Mouse (Mus musculus) ES-Bruce4 (cell line): ENCODE data around the gene Zfp719. TPM values are rescaled to one million over a fixed set of nuclear protein-coding genes. Genes with fewer than 3 reads are reported as not detected.

Experiments used
- H3K27ac ChIP-seq: 2 replicates; pipeline ENCODE4 v1.5.1; 2012; ENCODE audit warnings: low read length, inconsistent platforms; ENCODE audit not compliant: insufficient read depth
- H3K27me3 ChIP-seq: 2 replicates; pipeline ENCODE4 v1.6.1; 2012; ENCODE audit warnings: mild to moderate bottlenecking, low read length, inconsistent platforms; ENCODE audit not compliant: control insufficient read depth, poor library complexity, insufficient read depth, severe bottlenecking
- H3K36me3 ChIP-seq: 2 replicates; pipeline ENCODE4 v1.6.1; 2012; ENCODE audit warnings: inconsistent platforms, mild to moderate bottlenecking, low read length, moderate library complexity; ENCODE audit not compliant: control insufficient read depth, poor library complexity, insufficient read depth, severe bottlenecking
- H3K4me1 ChIP-seq: one replicate; pipeline ENCODE4 v1.8.1; 2011; ENCODE audit warnings: low read length; ENCODE audit not compliant: control insufficient read depth, insufficient read depth
- H3K4me3 ChIP-seq: 2 replicates; pipeline ENCODE4 v1.5.1; 2011; ENCODE audit warnings: low read depth, mild to moderate bottlenecking, low read length
- H3K9ac ChIP-seq: 2 replicates; pipeline ENCODE4 v1.6.1; 2012; ENCODE audit warnings: low read depth, mild to moderate bottlenecking, inconsistent platforms; ENCODE audit not compliant: poor library complexity, severe bottlenecking
- H3K9me3 ChIP-seq: replicated peaks from 2 replicates; pipeline ENCODE4 v1.6.1; 2012; ENCODE audit warnings: mild to moderate bottlenecking, low read length, inconsistent platforms; ENCODE audit not compliant: control insufficient read depth, poor library complexity, insufficient read depth, severe bottlenecking
- CTCF ChIP-seq: IDR thresholded peaks from one replicate; pipeline ENCODE4 v1.8.1; 2011; ENCODE audit warnings: low read depth, low read length
- EP300 ChIP-seq: IDR thresholded peaks from 2 replicates; pipeline ENCODE4 v1.6.1; 2011; ENCODE audit warnings: low read depth, low read length; ENCODE audit not compliant: insufficient read depth
- POLR2A ChIP-seq: IDR thresholded peaks from one replicate; pipeline ENCODE4 v1.8.1; 2011; ENCODE audit warnings: low read length; ENCODE audit not compliant: insufficient read depth
- polyA plus RNA-seq: library from polyadenylated mRNA; stranded (reverse); fragments of >200 nt; gene quantifications from 2 replicates; pipeline ENCODE4 v1.2.4, GENCODE M21; 2011; ENCODE audit warnings: low read depth; ENCODE audit not compliant: missing spikeins, insufficient read depth, insufficient read length

Gene Zfp719
- polyA plus RNA-seq, 1 experiment, result 9.4 TPM

- Histone ChIP-seq H3K9me3 (no peaks in the 10 kb centered on the region), H3K27me3 (no peaks in the 10 kb centered on the region), H3K36me3 (no peaks in the 10 kb centered on the region), H3K27ac (no peak overlapping the region), H3K4me1 (no peaks in the 10 kb centered on the region), H3K4me3 (no peak overlapping the region), H3K9ac (no peak overlapping the region)
- no peak for TF ChIP-seq EP300
These were observed 22.5 kb upstream of the Zfp719 start for GRCm38 (mm10) chr7:43556901-43557300.

GRCm38 (mm10) chr7:43562006-43562633, 17.3 kb upstream of the Zfp719 start, which contains the start of gene Zfp658:
TSS of gene Zfp658 (plus strand) at chr7:43562256.
- Histone ChIP-seq H3K27me3 (no peaks in the 10 kb centered on the region), H3K4me1 (no peaks in the 10 kb centered on the region), H3K9me3 (no peaks in the 10 kb centered on the region), H3K36me3 (no peaks in the 10 kb centered on the region), H3K9ac (peak within 1 kb of the TSS; percentile 21), H3K27ac (peak within 1 kb of the TSS; percentile 76), H3K4me3 (peak within 1 kb of the TSS; percentile 80)
- TF ChIP-seq CTCF, result no peak
- TF ChIP-seq EP300, result no peak
- TF ChIP-seq POLR2A, result no peak

GRCm38 (mm10) chr7:43562651-43563070, 16.7 kb upstream of the Zfp719 start:
- H3K27me3 ChIP-seq, result no peaks in the 10 kb centered on the region

GRCm38 (mm10) chr7:43563300-43563699, 16.1 kb upstream of the Zfp719 start:
- TF ChIP-seq CTCF, result no peak
- TF ChIP-seq POLR2A, result no peak
- no peak for TF ChIP-seq EP300
- Histone ChIP-seq H3K27me3 (no peaks in the 10 kb centered on the region), H3K4me1 (no peaks in the 10 kb centered on the region), H3K27ac (peak overlapping the region; percentile 14; the same call in 1 of the 2 replicates), H3K9me3 (no peaks in the 10 kb centered on the region), H3K9ac (no peak overlapping the region), H3K4me3 (peak overlapping the region; percentile 21; the same call in 1 of the 2 replicates), H3K36me3 (0 out of 2 replicates have a peak, but pooled peaks cover 2% of the 10 kb centered on the region)

More at GRCm38 (mm10) chr7:43562651-43563070, 16.7 kb upstream of the Zfp719 start:
- H3K4me1 ChIP-seq, result no peaks in the 10 kb centered on the region
- peak overlapping the region; percentile 76 for H3K27ac ChIP-seq
- TF ChIP-seq POLR2A (no peak), CTCF (no peak), EP300 (peak; percentile 54; the same call in 1 of the 2 replicates)
- H3K9me3 ChIP-seq, result no peaks in the 10 kb centered on the region
- 0 out of 2 replicates have a peak, but pooled peaks cover 2% of the 10 kb centered on the region for H3K36me3 ChIP-seq
- H3K4me3 ChIP-seq, result peak overlapping the region; percentile 80
- peak overlapping the region; percentile 21 for H3K9ac ChIP-seq

- TF ChIP-seq EP300, result no peak
- TF ChIP-seq POLR2A, result no peak
- TF ChIP-seq CTCF, result no peak
- Histone ChIP-seq H3K27ac (no peak overlapping the region), H3K36me3 (peaks cover 8% of the 10 kb centered on the region), H3K4me3 (no peak overlapping the region), H3K9me3 (no peaks in the 10 kb centered on the region), H3K9ac (no peak overlapping the region), H3K4me1 (no peaks in the 10 kb centered on the region), H3K27me3 (no peaks in the 10 kb centered on the region)
These were observed 8.2 kb upstream of the Zfp719 start for GRCm38 (mm10) chr7:43571216-43571615.

GRCm38 (mm10) chr7:43580526-43580925, 1.1 kb downstream of the Zfp719 start:
- Histone ChIP-seq H3K27me3 (no peaks in the 10 kb centered on the region), H3K9ac (peak overlapping the region; percentile 62), H3K4me1 (peaks cover 2% of the 10 kb centered on the region), H3K9me3 (no peaks in the 10 kb centered on the region), H3K4me3 (peak overlapping the region; percentile 93), H3K36me3 (peaks cover 13% of the 10 kb centered on the region), H3K27ac (no peak overlapping the region)
- TF ChIP-seq EP300 (no peak), CTCF (no peak), POLR2A (no peak)
